Mouse (Mus musculus): ENCODE results near the gene Cct4. TPM values are rescaled to one million over a fixed set of nuclear protein-coding genes. Genes with fewer than 3 reads are reported as not detected.

Gene Cct4
- polyA plus RNA-seq, 1 experiment from 2014 or later = 240 TPM

- Histone ChIP-seq H3K4me3 (peak overlapping the region; percentile 78), H3K27ac (ENCODE audit: poor library complexity, severe bottlenecking) (peak overlapping the region; percentile 89), H3K36me3 (peaks cover 15% of the 10 kb centered on the region), H3K27me3 (replicated peaks) (no peaks in the 10 kb centered on the region), H3K9me3 (replicated peaks) (no peaks in the 10 kb centered on the region), H3K9ac (peak overlapping the region; percentile 84), H3K4me2 (peak overlapping the region; percentile 92), H3K4me1 (replicated peaks) (peaks cover 4% of the 10 kb centered on the region; the same call in 1 of the 2 replicates)
- peak; percentile 94 for ATAC-seq (ENCODE audit: insufficient number of reproducible peaks, low FRiP score)
- under 1% methylated on average over 40 of the region's 40 CpGs for WGBS
Observed at GRCm38 (mm10) chr11:23008181-23008823, 18.0 kb downstream of the Cct4 start.

- Histone ChIP-seq H3K27ac (ENCODE audit: poor library complexity, severe bottlenecking) (no peak overlapping the region), H3K36me3 (peaks cover 10% of the 10 kb centered on the region), H3K27me3 (replicated peaks) (no peaks in the 10 kb centered on the region), H3K4me3 (peak overlapping the region; percentile 78), H3K9me3 (replicated peaks) (no peaks in the 10 kb centered on the region), H3K9ac (no peak overlapping the region), H3K4me2 (peak overlapping the region; percentile 92), H3K4me1 (replicated peaks) (peaks cover 4% of the 10 kb centered on the region; the same call in 1 of the 2 replicates)
- 32% methylated on average over 4 of the region's 4 CpGs for WGBS
- ATAC-seq (ENCODE audit: insufficient number of reproducible peaks, low FRiP score) = no peak
Observed at GRCm38 (mm10) chr11:23008824-23009200, 18.5 kb downstream of the Cct4 start.

- H3K9me3 ChIP-seq (replicated peaks) = 0 out of 2 replicates have a peak, but pooled peaks cover 3% of the 10 kb centered on the region
- no peak for ATAC-seq (ENCODE audit: insufficient number of reproducible peaks, low FRiP score)
Observed at GRCm38 (mm10) chr11:23013096-23013495, 22.8 kb downstream of the Cct4 start.

GRCm38 (mm10) chr11:23013580-23014294 is 23.4 kb downstream of the Cct4 start:
- Histone ChIP-seq H3K9ac (no peak overlapping the region), H3K4me2 (no peak overlapping the region)
- 79% methylated on average over 4 of the region's 4 CpGs for WGBS

More at GRCm38 (mm10) chr11:23013096-23013495, 22.8 kb downstream of the Cct4 start:
- Histone ChIP-seq H3K27ac (ENCODE audit: poor library complexity, severe bottlenecking) (no peak overlapping the region), H3K4me3 (no peak overlapping the region), H3K4me1 (replicated peaks) (no peaks in the 10 kb centered on the region), H3K27me3 (replicated peaks) (no peaks in the 10 kb centered on the region), H3K9ac (no peak overlapping the region), H3K36me3 (no peaks in the 10 kb centered on the region), H3K4me2 (no peak overlapping the region)
- 74% methylated on average over 1 of the region's 1 CpGs for WGBS

GRCm38 (mm10) chr11:23014996-23015395 is 24.7 kb downstream of the Cct4 start:
- Histone ChIP-seq H3K9me3 (replicated peaks) (0 out of 2 replicates have a peak, but pooled peaks cover 3% of the 10 kb centered on the region), H3K4me3 (no peak overlapping the region), H3K27ac (ENCODE audit: poor library complexity, severe bottlenecking) (no peak overlapping the region), H3K27me3 (replicated peaks) (no peaks in the 10 kb centered on the region), H3K9ac (no peak overlapping the region), H3K4me2 (no peak overlapping the region), H3K4me1 (replicated peaks) (no peaks in the 10 kb centered on the region), H3K36me3 (0 out of 2 replicates have a peak, but pooled peaks cover 2% of the 10 kb centered on the region)
- ATAC-seq (ENCODE audit: insufficient number of reproducible peaks, low FRiP score) = no peak
- 77% methylated on average over 6 of the region's 6 CpGs for WGBS

More at GRCm38 (mm10) chr11:23013580-23014294, 23.4 kb downstream of the Cct4 start:
- Histone ChIP-seq H3K27ac (ENCODE audit: poor library complexity, severe bottlenecking) (no peak overlapping the region), H3K4me1 (replicated peaks) (no peaks in the 10 kb centered on the region), H3K9me3 (replicated peaks) (0 out of 2 replicates have a peak, but pooled peaks cover 3% of the 10 kb centered on the region), H3K36me3 (0 out of 2 replicates have a peak, but pooled peaks cover 2% of the 10 kb centered on the region), H3K27me3 (replicated peaks) (no peaks in the 10 kb centered on the region), H3K4me3 (no peak overlapping the region)
- no peak for ATAC-seq (ENCODE audit: insufficient number of reproducible peaks, low FRiP score)

- H3K36me3 ChIP-seq = 0 out of 2 replicates have a peak, but pooled peaks cover 2% of the 10 kb centered on the region
- H3K4me2 ChIP-seq = no peak overlapping the region
- H3K9me3 ChIP-seq (replicated peaks) = 0 out of 2 replicates have a peak, but pooled peaks cover 3% of the 10 kb centered on the region
- no peak overlapping the region for H3K9ac ChIP-seq
- H3K4me3 ChIP-seq = no peak overlapping the region
- no peak for ATAC-seq (ENCODE audit: insufficient number of reproducible peaks, low FRiP score)
- H3K27ac ChIP-seq (ENCODE audit: poor library complexity, severe bottlenecking) = no peak overlapping the region
- WGBS = 88% methylated on average over 4 of the region's 4 CpGs
- H3K27me3 ChIP-seq (replicated peaks) = no peaks in the 10 kb centered on the region
- no peaks in the 10 kb centered on the region for H3K4me1 ChIP-seq (replicated peaks)
Observed at GRCm38 (mm10) chr11:23017943-23018342, 27.6 kb downstream of the Cct4 start.

GRCm38 (mm10) chr11:23020116-23020770 is 29.9 kb downstream of the Cct4 start:
- no peak overlapping the region for H3K9ac ChIP-seq
- no peak overlapping the region for H3K27ac ChIP-seq (ENCODE audit: poor library complexity, severe bottlenecking)
- H3K36me3 ChIP-seq = 0 out of 2 replicates have a peak, but pooled peaks cover 2% of the 10 kb centered on the region
- H3K4me1 ChIP-seq (replicated peaks) = no peaks in the 10 kb centered on the region
- ATAC-seq (ENCODE audit: insufficient number of reproducible peaks, low FRiP score) = no peak
- WGBS = 65% methylated on average over 24 of the region's 24 CpGs
- H3K27me3 ChIP-seq (replicated peaks) = no peaks in the 10 kb centered on the region
- no peak overlapping the region for H3K4me3 ChIP-seq
- H3K9me3 ChIP-seq (replicated peaks) = 0 out of 2 replicates have a peak, but pooled peaks cover 3% of the 10 kb centered on the region
- H3K4me2 ChIP-seq = no peak overlapping the region

- Histone ChIP-seq H3K9me3 (replicated peaks) (0 out of 2 replicates have a peak, but pooled peaks cover 3% of the 10 kb centered on the region), H3K4me2 (no peak overlapping the region), H3K27ac (ENCODE audit: poor library complexity, severe bottlenecking) (no peak overlapping the region), H3K27me3 (replicated peaks) (no peaks in the 10 kb centered on the region), H3K4me1 (replicated peaks) (no peaks in the 10 kb centered on the region), H3K4me3 (no peak overlapping the region), H3K36me3 (0 out of 2 replicates have a peak, but pooled peaks cover 2% of the 10 kb centered on the region), H3K9ac (no peak overlapping the region)
- WGBS = 89% methylated on average over 14 of the region's 14 CpGs
- ATAC-seq (ENCODE audit: insufficient number of reproducible peaks, low FRiP score) = no peak
Observed at GRCm38 (mm10) chr11:23020841-23021240, 30.5 kb downstream of the Cct4 start.

- no peak for ATAC-seq (ENCODE audit: insufficient number of reproducible peaks, low FRiP score)
- no peaks in the 10 kb centered on the region for H3K9me3 ChIP-seq (replicated peaks)
- H3K27me3 ChIP-seq (replicated peaks) = no peaks in the 10 kb centered on the region
- H3K9ac ChIP-seq = no peak overlapping the region
- H3K27ac ChIP-seq (ENCODE audit: poor library complexity, severe bottlenecking) = no peak overlapping the region
- H3K36me3 ChIP-seq = 0 out of 2 replicates have a peak, but pooled peaks cover 2% of the 10 kb centered on the region
- no peaks in the 10 kb centered on the region for H3K4me1 ChIP-seq (replicated peaks)
- no peak overlapping the region for H3K4me3 ChIP-seq
- WGBS = 88% methylated on average over 2 of the region's 2 CpGs
- H3K4me2 ChIP-seq = no peak overlapping the region
Observed at GRCm38 (mm10) chr11:23023155-23023554, 32.8 kb downstream of the Cct4 start.

GRCm38 (mm10) chr11:23024169-23024568 is 33.9 kb downstream of the Cct4 start:
- H3K27ac ChIP-seq (ENCODE audit: poor library complexity, severe bottlenecking) = no peak overlapping the region
- H3K36me3 ChIP-seq = no peaks in the 10 kb centered on the region
- H3K9ac ChIP-seq = no peak overlapping the region
- H3K4me3 ChIP-seq = no peak overlapping the region
- WGBS = 71% methylated on average over 3 of the region's 3 CpGs
- no peak overlapping the region for H3K4me2 ChIP-seq
- no peaks in the 10 kb centered on the region for H3K9me3 ChIP-seq (replicated peaks)
- ATAC-seq (ENCODE audit: insufficient number of reproducible peaks, low FRiP score) = no peak
- H3K27me3 ChIP-seq (replicated peaks) = no peaks in the 10 kb centered on the region
- H3K4me1 ChIP-seq (replicated peaks) = no peaks in the 10 kb centered on the region

- H3K4me2 ChIP-seq = no peak overlapping the region
- WGBS = 42% methylated on average over 3 of the region's 3 CpGs
- no peaks in the 10 kb centered on the region for H3K9me3 ChIP-seq (replicated peaks)
- no peak overlapping the region for H3K9ac ChIP-seq
- no peak overlapping the region for H3K4me3 ChIP-seq
- H3K27me3 ChIP-seq (replicated peaks) = no peaks in the 10 kb centered on the region
- H3K4me1 ChIP-seq (replicated peaks) = no peaks in the 10 kb centered on the region
- H3K36me3 ChIP-seq = no peaks in the 10 kb centered on the region
- H3K27ac ChIP-seq (ENCODE audit: poor library complexity, severe bottlenecking) = no peak overlapping the region
- ATAC-seq (ENCODE audit: insufficient number of reproducible peaks, low FRiP score) = no peak
Observed at GRCm38 (mm10) chr11:23028957-23029356, 38.6 kb downstream of the Cct4 start.

Measured in heart, embryonic 12.5 days (tissue).